Mouse (Mus musculus) C2C12 (cell line): ENCODE measurements at regions not wholly inside any gene's neighbourhood (a gene's known extent, or its start where the extent isn't known, plus 50 kb on each side); places are given as distances from the start of the nearest gene placed in this dataset.

Experiments used
- CTCF ChIP-seq: IDR thresholded peaks from one replicate; pipeline ENCODE4 v1.5.1; 2011; ENCODE audit not compliant: control insufficient read depth, insufficient read depth, insufficient read length
- FOSL1 ChIP-seq: IDR thresholded peaks from one replicate; pipeline ENCODE4 v1.8.0; 2011; ENCODE audit warnings: mild to moderate bottlenecking, low read length; ENCODE audit not compliant: poor library complexity, insufficient read depth, severe bottlenecking
- MAX ChIP-seq: IDR thresholded peaks from one replicate; pipeline ENCODE4 v1.6.1; 2011; ENCODE audit warnings: mild to moderate bottlenecking, control low read depth
- USF1 ChIP-seq: IDR thresholded peaks from one replicate; pipeline ENCODE4 v1.6.1; 2011; ENCODE audit warnings: low read depth, mild to moderate bottlenecking, control low read depth, moderate library complexity

- TF ChIP-seq CTCF (no peak), MAX (no peak), FOSL1 (no peak), USF1 (no peak)
These were observed 50.0 kb upstream of the Zc3h12a start for GRCm38 (mm10) chr4:125177666-125178065.
